Mouse (Mus musculus): ENCODE results near the gene Ago1.

The Ago1 gene

GRCm38 (mm10) chr4:126469334-126469733 lies 951 bp upstream of the Ago1 start:
- DNase-seq: no peak

- DNase-seq: no peak
Observed at GRCm38 (mm10) chr4:126468925-126469324, 542 bp upstream of the Ago1 start.

- peak; percentile 75 to 82 for DNase-seq
Observed at GRCm38 (mm10) chr4:126467721-126468284, 580 bp downstream of the Ago1 start.

DNA sequence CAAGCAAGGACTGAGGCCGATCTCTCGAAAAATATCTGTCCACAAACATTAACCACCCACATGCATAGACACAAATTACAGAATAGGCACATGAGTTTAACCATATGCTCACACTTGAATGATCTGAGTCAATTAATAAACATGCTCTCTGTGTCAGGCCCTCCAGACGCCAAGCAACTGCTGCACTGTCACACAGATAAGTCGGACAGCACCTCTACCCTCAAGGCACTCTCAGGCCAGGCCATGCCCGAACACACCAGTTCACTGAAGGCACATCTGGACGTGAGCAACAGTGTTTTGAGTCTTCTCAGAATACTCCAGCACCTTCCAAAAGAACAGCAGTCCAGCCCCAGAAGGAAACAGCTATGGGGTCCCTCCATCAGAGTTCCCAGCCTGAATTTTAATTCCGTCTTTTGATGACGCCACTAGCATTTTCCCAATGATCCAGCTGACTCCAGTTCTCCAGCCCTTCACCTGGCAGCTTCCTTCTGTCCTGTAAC lies 2.1 kb downstream of the Ago1 start:
- DNase-seq: no peak

GRCm38 (mm10) chr4:126465843-126466242 lies 2.5 kb downstream of the Ago1 start:
- peak; percentile 13 to 34 for DNase-seq

DNA sequence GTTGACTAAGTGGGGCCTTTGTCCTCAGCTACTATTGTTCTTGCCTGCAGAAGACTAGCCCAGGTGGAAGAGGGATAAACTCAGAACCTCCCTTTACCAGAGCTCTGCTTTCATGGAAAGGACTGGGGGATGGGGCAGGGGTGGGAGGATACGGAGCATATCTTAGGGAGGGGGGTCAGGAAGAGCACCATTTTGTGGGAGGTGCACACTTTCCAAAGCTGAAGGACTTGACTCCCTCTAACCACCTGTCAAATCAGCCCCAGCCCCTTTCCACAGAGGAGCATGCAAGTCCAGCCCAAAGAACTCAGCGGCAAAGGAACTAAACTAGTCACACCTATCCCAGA lies 3.5 kb downstream of the Ago1 start:
- no peak for DNase-seq

DNA sequence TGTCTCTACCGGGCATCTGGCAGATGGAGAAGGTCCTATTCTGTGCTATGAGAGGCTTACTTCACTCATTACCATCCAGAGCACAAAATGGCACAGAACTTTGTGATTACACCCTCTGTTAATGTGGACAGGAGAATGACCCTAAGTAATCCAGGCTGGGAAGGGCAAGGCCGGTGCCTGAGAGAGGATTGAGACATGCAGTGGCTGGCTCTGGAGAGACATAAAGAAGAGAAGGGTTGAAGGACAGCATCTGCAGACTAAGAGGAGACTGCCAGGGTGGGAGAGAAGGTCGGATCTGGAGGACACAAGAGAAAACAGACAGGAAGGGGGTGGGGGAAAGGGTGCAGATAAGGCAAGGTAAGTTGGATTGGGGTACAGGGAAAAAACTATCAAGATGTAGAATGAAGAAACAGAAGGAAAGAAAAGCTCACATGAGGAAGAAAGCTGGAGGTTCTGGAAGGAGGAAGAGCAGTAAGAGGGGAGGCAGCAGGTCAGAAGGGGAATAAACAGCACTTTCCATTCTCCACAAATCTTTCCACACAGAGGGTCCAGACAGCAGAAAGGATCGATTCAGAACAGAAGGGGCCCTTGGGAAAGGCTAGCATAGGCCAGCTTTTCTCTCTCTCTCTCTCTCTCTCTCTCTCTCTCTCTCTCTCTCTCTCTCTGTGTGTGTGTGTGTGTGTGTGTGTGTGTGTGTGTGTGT lies 4.0 kb downstream of the Ago1 start:
- no peak for DNase-seq

DNA sequence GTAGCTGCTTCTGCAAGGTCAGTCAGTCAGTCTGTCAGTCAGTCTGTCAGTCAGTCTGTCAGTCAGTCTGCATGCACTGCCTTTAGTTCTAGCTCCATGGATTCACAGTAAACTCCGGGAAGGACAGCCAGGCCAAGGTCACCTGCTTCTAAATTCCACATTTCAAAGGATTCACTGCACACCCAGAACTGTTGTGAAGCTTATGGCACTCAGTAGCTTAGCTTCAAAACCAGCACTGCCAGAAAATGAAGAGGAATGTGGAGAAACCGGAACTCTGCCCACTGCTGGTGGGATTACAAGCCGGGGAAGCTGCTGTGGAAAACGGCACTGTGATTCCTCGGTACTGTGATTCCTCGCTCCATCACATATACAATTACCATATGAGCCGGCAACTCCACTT lies 12.9 kb downstream of the Ago1 start:
- no peak for DNase-seq

- DNase-seq: no peak
Observed at GRCm38 (mm10) chr4:126454547-126455254, 13.7 kb downstream of the Ago1 start.

DNA sequence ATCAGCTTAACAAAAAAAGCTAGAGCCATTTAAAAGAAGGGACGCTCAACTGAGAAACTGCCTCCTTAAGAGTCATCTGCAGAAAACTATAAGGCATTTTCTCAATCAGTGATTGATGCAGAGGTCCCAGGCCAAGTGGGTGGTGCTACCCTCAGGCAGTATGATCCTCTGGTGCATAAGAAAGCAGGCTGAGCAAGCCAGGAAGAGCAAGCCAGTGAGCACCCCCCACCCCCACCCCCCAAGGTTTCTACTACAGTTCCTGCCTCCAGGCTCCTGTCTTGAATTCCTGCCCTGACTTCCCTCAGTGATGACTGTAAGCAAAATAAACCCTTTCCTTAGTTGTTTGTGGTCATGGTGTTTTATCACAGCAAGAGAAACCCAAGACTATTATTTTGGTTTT lies 18.1 kb downstream of the Ago1 start:
- no peak for DNase-seq

- no peak for DNase-seq
Observed at GRCm38 (mm10) chr4:126447126-126447525, 21.3 kb downstream of the Ago1 start.

GRCm38 (mm10) chr4:126444528-126444927 lies 23.9 kb downstream of the Ago1 start:
- DNase-seq: no peak

GRCm38 (mm10) chr4:126438261-126438660 lies 30.1 kb downstream of the Ago1 start:
- DNase-seq: no peak

DNA sequence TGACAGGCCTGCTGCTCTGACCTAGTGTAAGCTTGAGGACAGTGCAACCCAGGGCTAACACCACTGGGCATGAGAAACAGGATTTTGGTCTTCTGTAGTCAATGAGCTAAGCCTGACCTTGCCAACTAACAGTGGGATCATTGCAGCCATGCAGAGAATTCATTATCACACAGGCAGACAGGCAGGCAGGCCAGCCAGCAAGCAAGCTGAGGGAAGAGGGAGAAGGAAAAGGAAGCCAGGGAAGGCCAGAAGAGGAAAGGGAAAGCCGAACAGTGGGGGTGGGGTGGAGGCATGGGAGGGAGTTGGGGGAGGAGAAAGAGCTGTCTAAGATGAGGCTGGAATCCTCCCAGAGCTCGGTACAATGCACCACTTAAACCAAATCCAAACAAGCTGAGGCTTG lies 32.1 kb downstream of the Ago1 start:
- DNase-seq: no peak

- no peak for DNase-seq
Observed at GRCm38 (mm10) chr4:126434094-126434493, 34.3 kb downstream of the Ago1 start.

DNA sequence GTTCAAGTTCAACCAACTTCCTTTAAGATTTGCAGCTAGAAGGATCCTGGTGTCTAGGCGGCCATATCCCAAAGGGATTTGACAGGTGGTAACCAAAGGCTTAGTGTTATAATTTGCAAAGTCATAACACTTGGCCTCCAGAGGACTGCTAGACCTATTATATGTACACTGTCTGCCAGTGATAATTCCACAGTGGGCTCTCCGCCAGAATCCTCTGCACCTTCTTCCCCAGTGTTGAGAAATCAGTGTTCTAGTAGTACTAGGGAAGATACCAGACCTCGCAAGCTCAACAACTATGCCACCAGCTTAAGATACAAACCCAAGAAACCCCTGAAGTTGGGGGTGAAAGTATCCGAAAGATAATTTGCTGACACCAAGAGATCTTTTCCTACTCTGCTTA lies 35.2 kb downstream of the Ago1 start:
- no peak for DNase-seq

GRCm38 (mm10) chr4:126431746-126432145 lies 36.6 kb downstream of the Ago1 start:
- no peak for DNase-seq

- DNase-seq: peak; percentile 92 to 93
Observed at GRCm38 (mm10) chr4:126429347-126430079, 38.9 kb downstream of the Ago1 start, which contains the start of gene Ago3. Gene Ago3 (minus strand): TSS chr4:126429556.

GRCm38 (mm10) chr4:126428682-126429346 lies 39.6 kb downstream of the Ago1 start:
- no peak for DNase-seq

- DNase-seq: no peak
Observed at GRCm38 (mm10) chr4:126423866-126424265, 44.5 kb downstream of the Ago1 start.

DNA sequence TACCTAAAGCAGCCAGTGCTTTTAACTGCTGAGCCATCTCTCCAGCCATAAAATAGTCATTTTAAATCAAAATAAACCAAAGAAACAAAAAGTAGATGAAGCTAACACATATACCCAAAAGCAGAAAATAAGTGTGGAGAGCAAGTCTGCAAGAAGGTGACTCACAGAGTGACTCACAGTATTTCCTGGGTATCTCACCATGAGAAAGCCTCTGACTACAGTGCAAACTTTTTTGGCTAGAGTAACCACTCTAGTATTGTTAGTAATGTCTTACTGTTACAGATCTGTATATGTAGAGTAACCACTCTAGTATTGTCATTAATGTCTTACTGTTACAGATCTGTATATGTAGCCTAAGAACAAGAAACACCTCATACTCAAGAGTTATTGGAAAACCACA lies 52.7 kb downstream of the Ago1 start:
- no peak for DNase-seq

DNA sequence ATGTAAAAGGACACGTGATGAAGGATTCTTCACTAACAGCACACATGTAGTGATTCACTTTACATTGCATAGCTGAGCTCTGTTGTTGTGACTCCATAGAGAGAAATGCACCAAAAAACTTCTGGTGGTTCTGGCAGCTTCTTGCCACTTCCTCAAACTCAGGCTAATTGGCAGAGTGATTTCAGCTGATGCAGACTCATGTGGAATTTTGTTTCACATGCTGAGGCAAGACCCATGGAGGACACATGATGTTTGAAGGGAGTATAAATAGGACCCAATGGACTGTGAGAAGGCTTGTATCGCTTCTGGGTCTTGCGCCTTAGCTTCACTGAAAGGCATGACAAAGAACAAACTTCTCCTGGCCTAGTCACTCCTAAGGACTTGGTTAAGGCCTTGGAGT lies 55.9 kb downstream of the Ago1 start:
- no peak for DNase-seq
